Mouse (Mus musculus): ENCODE measurements around the gene Olfr314.
"Not testable (repeated sequence)": the region's sequence is repeated elsewhere in the genome, so short reads cannot be mapped to it uniquely, and the experiment has no call there.

The Olfr314 gene

GRCm38 (mm10) chr11:58782480-58783089, at the start of gene Olfr314:
Olfr314 (plus strand) TSS chr11:58782952.
- no peak for DNase-seq

- DNase-seq, result peak; percentile 26
Observed at GRCm38 (mm10) chr11:58733372-58733771, 49.4 kb upstream of the Olfr314 start.

GRCm38 (mm10) chr11:58738792-58739262, 43.9 kb upstream of the Olfr314 start, which contains the start of gene Olfr317:
Olfr317 (minus strand) TSS chr11:58739212.
- DNase-seq, result no peak

GRCm38 (mm10) chr11:58751096-58751495, 31.7 kb upstream of the Olfr314 start:
- not testable (repeated sequence) for DNase-seq

- no peak for DNase-seq
Observed at GRCm38 (mm10) chr11:58752434-58752833, 30.3 kb upstream of the Olfr314 start, which contains the start of gene Olfr316. Olfr316 (plus strand) TSS chr11:58752734.

- DNase-seq, result no peak
Observed at GRCm38 (mm10) chr11:58772888-58773287, 9.9 kb upstream of the Olfr314 start, which contains the start of gene Olfr315. Olfr315 (plus strand) TSS chr11:58773188.

GRCm38 (mm10) chr11:58784182-58784581, 1.4 kb downstream of the Olfr314 start:
- no peak for DNase-seq

DNA sequence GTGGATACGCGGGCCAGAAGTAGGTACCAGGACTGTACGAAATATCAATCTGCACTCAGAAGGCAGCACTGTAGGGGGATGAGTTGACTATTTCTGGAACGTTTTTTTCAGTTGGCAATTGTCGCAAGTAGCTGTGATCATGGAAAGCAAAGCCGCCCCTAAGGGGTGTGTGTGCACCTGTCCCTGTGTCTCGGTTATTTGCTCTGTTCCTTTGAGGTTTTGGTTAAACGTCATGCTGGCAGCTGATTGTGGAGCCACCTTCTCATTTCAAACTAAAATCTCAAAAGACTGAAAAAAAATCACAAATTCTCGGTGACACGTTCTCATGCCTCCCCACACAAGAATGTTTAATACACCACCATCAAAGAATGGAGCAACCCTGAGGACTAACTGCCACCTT, 4.9 kb downstream of the Olfr314 start:
- no peak for DNase-seq

DNA sequence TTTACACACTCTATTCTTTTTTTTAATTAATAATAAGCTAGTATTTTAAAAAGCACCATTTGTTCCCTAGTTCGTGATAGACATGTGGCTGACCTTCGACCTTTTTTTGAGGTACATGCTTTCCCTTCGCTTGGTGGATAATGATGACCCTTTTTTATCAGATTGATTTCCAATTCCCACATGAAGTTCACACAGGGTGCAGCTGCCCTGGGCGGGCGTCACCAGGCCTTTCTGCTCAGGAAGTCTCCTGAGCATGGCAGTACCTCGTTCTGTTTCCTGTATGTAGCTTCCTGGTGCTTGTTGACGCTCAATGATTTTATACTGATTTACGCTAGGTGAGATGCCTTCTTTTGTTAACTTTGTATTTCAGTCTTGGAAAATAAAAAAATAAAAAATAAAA, 5.6 kb downstream of the Olfr314 start:
- no peak for DNase-seq

- DNase-seq, result no peak
Observed at GRCm38 (mm10) chr11:58789532-58789931, 6.8 kb downstream of the Olfr314 start.

GRCm38 (mm10) chr11:58790053-58790452, 7.3 kb downstream of the Olfr314 start:
- no peak for DNase-seq

- DNase-seq, result no peak
Observed at GRCm38 (mm10) chr11:58790646-58791045, 7.9 kb downstream of the Olfr314 start.

DNA sequence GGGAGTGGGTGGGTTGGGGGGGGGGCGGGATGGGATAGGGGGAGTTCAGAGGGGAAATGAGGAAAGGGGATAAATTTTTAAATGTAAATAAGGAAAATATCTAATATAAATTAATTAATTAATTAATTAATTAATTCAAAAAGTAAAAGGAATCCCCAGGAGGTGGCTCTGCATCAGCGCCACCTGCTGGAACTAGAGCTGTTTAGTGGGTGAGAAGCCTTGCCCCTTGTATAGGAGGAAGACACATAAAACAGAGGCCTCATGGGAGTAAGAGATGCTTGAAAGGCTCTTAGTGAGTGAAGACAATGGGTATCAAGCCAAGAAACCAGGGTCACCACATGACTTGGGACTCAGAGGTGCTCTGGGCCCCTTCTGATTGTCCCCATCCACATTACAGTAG, 13.1 kb downstream of the Olfr314 start:
- no peak for DNase-seq

DNA sequence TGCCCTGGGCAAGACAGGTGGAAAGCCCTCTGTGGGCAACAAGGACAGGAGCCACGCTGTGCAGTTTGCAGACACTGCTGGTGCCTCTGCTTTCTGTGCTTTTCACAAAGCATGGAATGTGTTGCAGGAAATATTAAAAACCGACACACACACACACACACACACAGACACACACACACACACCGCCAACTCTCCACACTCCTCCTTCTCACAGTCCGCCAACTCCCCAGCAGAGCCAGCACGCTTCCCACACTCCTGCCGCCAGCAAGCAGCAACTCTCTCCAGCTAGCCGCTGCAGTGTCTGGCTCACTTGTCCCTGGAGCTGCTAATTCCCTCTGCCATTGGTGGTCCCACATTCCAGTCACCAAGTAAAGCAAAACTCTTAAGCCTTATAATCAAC, 14.1 kb downstream of the Olfr314 start:
- no peak for DNase-seq

GRCm38 (mm10) chr11:58799747-58800146, 17.0 kb downstream of the Olfr314 start:
- DNase-seq, result no peak

GRCm38 (mm10) chr11:58801558-58802228, 18.9 kb downstream of the Olfr314 start, which contains the start of gene Fam183b:
Fam183b (minus strand) TSS chr11:58801960.
- peak; percentile 88 for DNase-seq

- DNase-seq, result no peak
Observed at GRCm38 (mm10) chr11:58803871-58804270, 21.1 kb downstream of the Olfr314 start.

DNA sequence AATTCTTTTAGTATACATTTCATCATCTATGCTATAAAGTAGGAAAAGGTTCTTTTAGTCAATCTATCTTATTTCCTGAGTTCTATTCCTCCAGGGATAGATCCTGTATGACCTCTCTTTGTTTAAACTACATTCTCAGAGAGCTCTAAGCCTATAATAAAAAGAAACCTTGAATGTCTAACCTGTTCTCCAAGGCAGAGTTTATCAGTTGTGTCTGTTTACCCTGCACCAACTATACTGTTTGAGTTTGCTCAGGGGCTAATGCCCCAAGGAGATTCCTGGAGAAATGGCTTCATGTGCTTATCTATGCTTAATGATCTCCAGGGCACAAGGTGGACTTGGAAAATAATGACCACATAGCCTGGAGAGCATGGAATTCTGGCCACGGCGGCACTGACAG, 21.6 kb downstream of the Olfr314 start:
- DNase-seq, result no peak

GRCm38 (mm10) chr11:58812001-58812400, 29.2 kb downstream of the Olfr314 start:
- DNase-seq, result no peak

- not testable (repeated sequence) for DNase-seq
Observed at GRCm38 (mm10) chr11:58814700-58815099, 31.9 kb downstream of the Olfr314 start, which contains the start of gene Olfr313. Olfr313 (plus strand) TSS chr11:58815000.

DNA sequence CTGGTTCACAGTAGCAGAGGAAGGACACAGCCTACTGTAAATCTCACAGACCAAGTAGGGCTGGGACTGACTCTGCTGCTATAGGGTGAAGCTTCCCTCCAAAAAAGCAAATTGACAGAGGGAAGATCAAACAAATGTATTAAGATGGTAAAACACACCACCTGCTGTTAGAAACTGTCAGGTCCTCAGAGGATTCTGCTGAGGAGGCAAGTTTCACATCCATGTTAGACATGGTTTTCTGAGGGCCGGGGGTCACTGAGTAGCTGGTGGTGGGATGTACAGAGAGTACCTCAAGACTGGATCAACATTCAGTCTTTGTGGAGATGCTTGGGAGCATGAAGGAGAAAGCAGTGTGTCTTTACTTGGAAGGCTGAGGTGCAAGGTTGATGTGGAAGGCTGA, 32.9 kb downstream of the Olfr314 start:
- DNase-seq, result no peak

- DNase-seq, result not testable (repeated sequence)
Observed at GRCm38 (mm10) chr11:58828937-58829336, 46.2 kb downstream of the Olfr314 start, which contains the start of gene Olfr312. Olfr312 (plus strand) TSS chr11:58829237.

DNA sequence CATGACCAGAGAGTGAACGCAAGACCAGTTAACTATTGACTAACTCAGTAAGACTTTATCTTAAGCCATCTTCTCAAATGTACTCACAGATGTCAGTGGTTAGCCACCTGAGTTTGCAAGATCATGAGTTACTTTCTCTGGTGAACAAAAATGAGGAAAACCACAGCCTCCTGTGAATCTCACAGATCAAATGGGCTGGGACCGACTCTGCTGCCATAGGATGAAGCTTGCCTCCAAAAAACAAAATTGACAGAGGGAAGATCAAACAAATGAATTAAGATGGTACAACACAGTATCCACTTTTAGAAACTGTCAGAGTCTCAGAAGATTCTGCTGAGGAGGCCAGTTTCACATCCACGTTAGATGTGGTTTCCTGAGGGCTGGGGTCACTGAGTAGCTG, 47.0 kb downstream of the Olfr314 start:
- no peak for DNase-seq

DNA sequence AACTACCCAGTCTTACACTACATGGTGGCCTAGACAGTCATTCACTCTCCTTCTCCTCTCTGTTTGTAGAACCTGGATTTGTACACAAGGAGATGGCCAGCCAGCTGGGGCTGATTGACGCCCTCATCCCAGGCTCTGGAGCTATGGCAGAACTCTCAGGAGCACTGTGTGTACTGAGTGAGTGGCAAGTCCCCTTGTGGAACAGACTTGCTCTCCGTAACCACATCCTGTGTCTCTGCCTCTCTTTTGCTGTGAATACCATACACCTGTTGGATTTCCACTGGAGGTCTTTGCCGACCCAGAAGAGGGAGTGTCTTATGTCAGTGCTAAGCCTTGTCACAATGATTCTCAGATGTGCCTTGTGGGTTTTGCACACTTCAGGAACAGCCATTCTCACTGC, 49.8 kb downstream of the Olfr314 start:
- DNase-seq, result not testable (repeated sequence)

Data from retina, postnatal 1 day (tissue).